Mouse (Mus musculus) embryonic facial prominence, embryonic 10.5 days (tissue): ENCODE measurements around the gene Btg1. TPM values are rescaled to one million over a fixed set of nuclear protein-coding genes. Genes with fewer than 3 reads are reported as not detected.

ENCODE experiments used
- DNase-seq: peaks from one replicate; pipeline ENCODE4 v3.0.0-alpha.2; 2017; ENCODE audit warnings: low spot score
- H3K27ac ChIP-seq: fragments of 300-500 bp; sonication (generic); replicated peaks from 2 replicates; pipeline ENCODE4 v1.5.1; 2016; ENCODE audit warnings: mild to moderate bottlenecking
- H3K27me3 ChIP-seq: fragments of 300-500 bp; sonication (generic); replicated peaks from 2 replicates; pipeline ENCODE4 v1.6.1; 2016; ENCODE audit warnings: low read depth, mild to moderate bottlenecking; ENCODE audit not compliant: poor library complexity, severe bottlenecking
- H3K36me3 ChIP-seq: fragments of 300-500 bp; sonication (generic); replicated peaks from 2 replicates; pipeline ENCODE4 v1.6.1; 2016; ENCODE audit warnings: mild to moderate bottlenecking, moderate library complexity
- H3K4me1 ChIP-seq: fragments of 300-500 bp; sonication (generic); 2 replicates; pipeline ENCODE4 v1.6.1; 2016
- H3K4me3 ChIP-seq: fragments of 300-500 bp; sonication (generic); 2 replicates; pipeline ENCODE4 v1.5.1; 2016; ENCODE audit warnings: mild to moderate bottlenecking, moderate library complexity
- H3K9me3 ChIP-seq: fragments of 300-500 bp; sonication (generic); 2 replicates; pipeline ENCODE4 v1.6.1; 2016; ENCODE audit warnings: mild to moderate bottlenecking
- WGBS: fragments of 180-500 bp; shearing (Covaris S2); methylation state at CpG from one replicate; pipeline ENCODE4 v1.1.7; 2016; 5-methylcytosine and 5-hydroxymethylcytosine counted together
- polyA plus RNA-seq: library from polyadenylated mRNA; unstranded; fragments of >200 nt; fragmentation: Nextera tagmentation; extraction: Ambion mirVana; gene quantifications from 2 replicates; pipeline ENCODE4 v1.2.1, GENCODE M21; 2016

The Btg1 gene
- polyA plus RNA-seq, 1 experiment from 2014 or later, result 29.7 TPM

GRCm38 (mm10) chr10:96646024-96646866 lies 29.4 kb downstream of the Btg1 start:
- no peaks in the 10 kb centered on the region for H3K27me3 ChIP-seq
- no peaks in the 10 kb centered on the region for H3K36me3 ChIP-seq
- WGBS, result 26% methylated on average over 13 of the region's 13 CpGs
- peak overlapping the region; percentile 71 for H3K27ac ChIP-seq
- DNase-seq, result peak; percentile 43
- no peaks in the 10 kb centered on the region for H3K9me3 ChIP-seq
- peaks cover 21% of the 10 kb centered on the region for H3K4me1 ChIP-seq
- H3K4me3 ChIP-seq, result peak overlapping the region; percentile 28; the same call in 1 of the 2 replicates

DNA sequence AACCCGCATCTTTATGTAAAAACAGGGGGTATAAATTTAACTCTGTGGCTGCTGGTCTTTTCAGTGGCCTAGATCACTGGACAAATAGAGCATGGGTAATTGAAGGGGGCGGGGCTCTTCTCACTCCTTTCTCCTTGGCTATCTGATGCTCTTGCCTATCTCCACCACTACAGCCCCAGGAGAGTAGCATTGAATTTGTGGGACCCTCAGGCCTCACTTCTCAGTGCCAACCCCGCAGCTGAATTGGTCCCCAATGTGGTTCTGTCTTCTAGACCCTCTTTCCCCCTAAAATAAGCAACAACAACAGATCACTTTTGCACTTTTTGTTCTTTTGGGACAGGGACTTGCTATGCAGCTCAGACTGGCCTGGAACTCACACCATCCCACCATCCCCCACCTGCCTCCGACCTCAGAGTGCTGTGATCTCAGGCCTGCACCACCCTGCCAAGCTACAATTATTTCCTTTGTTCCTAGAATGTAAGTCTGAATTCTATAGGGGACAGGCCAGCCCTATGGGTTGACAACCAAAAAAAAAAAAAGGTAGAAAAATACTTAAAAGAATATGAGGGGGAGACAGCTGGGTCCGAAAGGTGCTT lies 30.2 kb downstream of the Btg1 start:
- no peaks in the 10 kb centered on the region for H3K27me3 ChIP-seq
- no peaks in the 10 kb centered on the region for H3K36me3 ChIP-seq
- no peaks in the 10 kb centered on the region for H3K9me3 ChIP-seq
- no peak for DNase-seq
- H3K4me3 ChIP-seq, result peak overlapping the region; percentile 28; the same call in 1 of the 2 replicates
- peak overlapping the region; percentile 71 for H3K27ac ChIP-seq
- peaks cover 21% of the 10 kb centered on the region for H3K4me1 ChIP-seq
- 45% methylated on average over 5 of the region's 5 CpGs for WGBS

DNA sequence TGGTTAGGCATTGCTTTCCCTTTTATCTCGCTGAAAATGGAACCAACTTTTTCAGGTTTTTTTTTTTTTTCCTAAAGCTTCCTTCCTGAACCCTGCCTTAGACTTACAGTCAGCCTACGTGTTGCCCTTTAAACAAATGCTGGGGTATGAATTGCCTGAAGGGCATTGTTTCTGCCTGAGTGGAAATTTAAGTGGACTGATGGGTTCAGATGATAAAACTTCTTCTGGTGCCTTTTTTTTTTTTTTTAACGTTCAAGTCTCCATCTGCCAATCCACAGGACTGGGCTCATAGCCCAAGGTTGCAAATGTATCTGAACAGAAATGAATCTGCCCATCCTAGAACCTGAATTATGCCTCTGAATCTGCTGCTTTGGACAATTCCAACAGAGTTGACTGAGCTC lies 31.4 kb downstream of the Btg1 start:
- no peaks in the 10 kb centered on the region for H3K9me3 ChIP-seq
- 59% methylated on average over 3 of the region's 3 CpGs for WGBS
- H3K27ac ChIP-seq, result no peak overlapping the region

DNA sequence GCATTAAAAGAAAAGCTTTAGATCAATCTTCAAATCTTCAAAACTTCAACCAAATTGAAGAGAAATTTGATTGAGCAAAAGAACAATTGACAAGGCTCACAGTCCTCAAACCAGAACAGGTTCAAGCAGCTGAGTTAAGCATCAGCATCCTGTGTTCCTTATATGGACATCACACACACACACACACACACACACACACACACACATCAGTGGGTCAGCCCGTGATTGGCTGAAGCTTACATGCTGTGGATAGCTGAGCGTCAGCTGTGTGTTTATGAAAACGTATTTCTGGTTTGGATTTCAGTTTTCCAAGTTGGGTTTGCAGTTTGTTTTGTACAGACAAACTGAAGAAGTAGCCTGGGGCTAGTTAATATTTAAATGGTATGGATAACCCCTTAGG lies 32.7 kb downstream of the Btg1 start:
- H3K9me3 ChIP-seq, result no peaks in the 10 kb centered on the region
- H3K4me1 ChIP-seq, result peaks cover 21% of the 10 kb centered on the region
- DNase-seq, result no peak
- 87% methylated on average over 3 of the region's 3 CpGs for WGBS
- no peaks in the 10 kb centered on the region for H3K36me3 ChIP-seq
- H3K27ac ChIP-seq, result no peak overlapping the region
- H3K4me3 ChIP-seq, result no peak overlapping the region
- H3K27me3 ChIP-seq, result no peaks in the 10 kb centered on the region

More for the DNA sequence above, 31.4 kb downstream of the Btg1 start:
- no peaks in the 10 kb centered on the region for H3K27me3 ChIP-seq
- no peak for DNase-seq
- H3K4me3 ChIP-seq, result no peak overlapping the region
- H3K36me3 ChIP-seq, result no peaks in the 10 kb centered on the region
- H3K4me1 ChIP-seq, result peaks cover 21% of the 10 kb centered on the region

GRCm38 (mm10) chr10:96652372-96652771 lies 35.6 kb downstream of the Btg1 start:
- 88% methylated on average over 2 of the region's 2 CpGs for WGBS
- H3K27ac ChIP-seq, result no peak overlapping the region
- no peaks in the 10 kb centered on the region for H3K36me3 ChIP-seq
- H3K9me3 ChIP-seq, result no peaks in the 10 kb centered on the region
- no peak for DNase-seq
- H3K4me3 ChIP-seq, result no peak overlapping the region
- H3K4me1 ChIP-seq, result peaks cover 5% of the 10 kb centered on the region; the same call in 1 of the 2 replicates
- H3K27me3 ChIP-seq, result no peaks in the 10 kb centered on the region

- WGBS, result 77% methylated on average over 5 of the region's 5 CpGs
- Histone ChIP-seq H3K4me3 (no peak overlapping the region), H3K27me3 (no peaks in the 10 kb centered on the region), H3K4me1 (no peaks in the 10 kb centered on the region), H3K9me3 (no peaks in the 10 kb centered on the region), H3K27ac (no peak overlapping the region), H3K36me3 (no peaks in the 10 kb centered on the region)
- no peak for DNase-seq
These were observed 36.2 kb downstream of the Btg1 start for GRCm38 (mm10) chr10:96653030-96653429.

DNA sequence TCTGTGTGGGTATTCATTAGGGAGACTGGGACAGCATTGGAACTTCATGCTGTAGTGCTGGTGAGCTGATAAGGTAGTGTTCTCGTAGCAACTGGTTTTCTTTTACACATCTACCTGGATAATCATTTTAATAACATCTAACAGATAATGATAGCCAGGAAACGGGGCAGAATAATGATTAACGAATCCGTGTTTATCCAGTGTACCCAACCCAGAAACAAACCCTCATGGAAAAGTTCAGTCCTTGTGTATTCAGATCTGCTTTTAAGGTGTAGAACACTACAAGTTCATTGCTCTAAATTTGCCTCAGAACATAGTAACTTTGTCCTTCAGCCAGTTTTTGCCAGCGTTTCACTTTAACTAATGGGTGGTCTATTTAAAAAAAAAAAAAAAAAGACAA lies 37.3 kb downstream of the Btg1 start:
- Histone ChIP-seq H3K4me1 (peaks cover 4% of the 10 kb centered on the region; the same call in 1 of the 2 replicates), H3K27ac (no peak overlapping the region), H3K27me3 (no peaks in the 10 kb centered on the region), H3K9me3 (no peaks in the 10 kb centered on the region), H3K4me3 (no peak overlapping the region), H3K36me3 (no peaks in the 10 kb centered on the region)
- no peak for DNase-seq
- WGBS, result 90% methylated on average over 5 of the region's 5 CpGs

GRCm38 (mm10) chr10:96654576-96654975 lies 37.8 kb downstream of the Btg1 start:
- Histone ChIP-seq H3K36me3 (no peaks in the 10 kb centered on the region), H3K4me3 (no peak overlapping the region), H3K27ac (no peak overlapping the region), H3K27me3 (no peaks in the 10 kb centered on the region), H3K4me1 (peaks cover 4% of the 10 kb centered on the region; the same call in 1 of the 2 replicates), H3K9me3 (no peaks in the 10 kb centered on the region)
- 78% methylated on average over 7 of the region's 7 CpGs for WGBS
- DNase-seq, result no peak

DNA sequence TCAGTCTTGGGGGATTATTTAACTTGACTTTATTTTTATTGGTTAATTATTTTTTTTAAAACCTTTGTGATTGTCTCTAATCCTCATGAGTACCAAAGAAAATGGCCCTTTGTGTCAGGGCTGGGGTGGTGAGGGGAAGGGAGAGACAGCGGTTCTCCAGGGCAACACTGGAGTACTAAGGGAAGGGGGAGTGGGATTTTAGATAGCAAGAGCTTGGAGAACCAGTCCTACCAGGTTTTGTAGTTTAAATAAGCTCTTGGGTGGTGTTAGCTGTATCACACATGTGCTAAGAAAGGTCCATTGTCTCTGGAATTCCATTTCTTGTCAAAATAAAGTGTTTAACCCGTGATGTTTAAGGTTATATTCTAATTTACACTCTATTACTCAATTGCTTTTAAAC lies 38.3 kb downstream of the Btg1 start:
- Histone ChIP-seq H3K27me3 (no peaks in the 10 kb centered on the region), H3K27ac (no peak overlapping the region), H3K4me1 (peaks cover 4% of the 10 kb centered on the region; the same call in 1 of the 2 replicates), H3K9me3 (no peaks in the 10 kb centered on the region), H3K36me3 (no peaks in the 10 kb centered on the region), H3K4me3 (no peak overlapping the region)
- 62% methylated on average over 2 of the region's 2 CpGs for WGBS
- no peak for DNase-seq

- no peak for DNase-seq
- Histone ChIP-seq H3K4me3 (no peak overlapping the region), H3K36me3 (no peaks in the 10 kb centered on the region), H3K27ac (no peak overlapping the region), H3K4me1 (peaks cover 4% of the 10 kb centered on the region; the same call in 1 of the 2 replicates), H3K9me3 (no peaks in the 10 kb centered on the region), H3K27me3 (no peaks in the 10 kb centered on the region)
- WGBS, result 85% methylated on average over 3 of the region's 3 CpGs
These were observed 39.4 kb downstream of the Btg1 start for GRCm38 (mm10) chr10:96656176-96656575.

DNA sequence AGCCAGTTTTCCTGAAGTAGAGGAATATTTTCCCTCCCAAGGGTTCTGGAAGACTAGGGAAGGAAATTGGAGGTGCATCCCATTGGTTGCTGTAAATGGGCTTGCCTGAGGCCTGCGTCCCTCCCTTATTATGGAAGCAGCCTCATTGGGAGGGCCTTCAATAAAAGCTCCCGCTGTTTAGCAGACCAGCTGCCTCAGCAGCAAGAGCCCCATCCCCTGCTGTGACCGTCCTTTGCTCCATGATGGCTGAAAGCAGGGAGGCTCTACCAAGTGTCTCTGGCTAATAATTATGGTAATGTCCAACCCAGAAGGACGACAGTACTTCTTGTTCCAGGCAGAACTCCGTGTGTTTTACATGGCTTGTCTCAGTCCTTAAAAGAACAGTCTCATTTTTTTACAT lies 42.1 kb downstream of the Btg1 start:
- DNase-seq, result no peak
- no peak overlapping the region for H3K4me3 ChIP-seq
- H3K36me3 ChIP-seq, result no peaks in the 10 kb centered on the region
- WGBS, result 16% methylated on average over 5 of the region's 5 CpGs
- no peaks in the 10 kb centered on the region for H3K9me3 ChIP-seq
- peaks cover 4% of the 10 kb centered on the region; the same call in 1 of the 2 replicates for H3K4me1 ChIP-seq
- H3K27me3 ChIP-seq, result no peaks in the 10 kb centered on the region
- 0 out of 2 replicates have a peak overlapping the region, but pooled peaks have one; percentile 14 for H3K27ac ChIP-seq

DNA sequence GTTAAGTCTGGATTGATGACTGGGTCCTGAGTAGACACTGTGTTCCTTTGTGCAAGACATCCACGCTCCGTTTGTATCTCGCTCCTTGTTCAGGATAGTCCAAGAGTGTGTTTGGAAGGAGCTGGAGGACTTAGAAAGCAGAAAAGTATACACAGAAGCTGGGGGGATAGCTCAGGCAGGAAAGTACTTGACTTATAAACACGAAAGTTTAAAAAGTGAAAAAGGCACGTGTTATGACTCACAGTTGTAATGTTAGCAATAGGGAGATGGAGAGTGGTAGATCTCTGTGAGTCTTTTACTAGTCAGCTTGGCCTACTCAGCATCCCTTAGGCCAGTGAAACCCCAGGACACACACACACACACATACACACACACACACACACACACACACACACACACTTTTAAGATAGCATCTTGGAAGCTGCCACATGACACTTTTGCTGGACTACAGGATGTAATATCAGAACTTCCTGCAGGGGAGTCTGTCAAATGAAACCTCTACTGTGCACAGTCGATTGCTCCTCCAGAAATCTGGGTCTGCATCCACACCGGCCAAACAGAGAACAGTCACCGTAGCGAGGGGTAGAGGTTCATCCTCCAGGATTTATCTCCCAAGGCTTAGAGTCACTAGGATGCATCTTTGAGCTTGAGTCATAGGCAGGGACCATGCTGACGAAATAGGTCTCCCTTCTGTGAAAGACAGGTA lies 43.6 kb downstream of the Btg1 start:
- peaks cover 4% of the 10 kb centered on the region; the same call in 1 of the 2 replicates for H3K4me1 ChIP-seq
- DNase-seq, result no peak
- H3K27ac ChIP-seq, result no peak overlapping the region
- H3K9me3 ChIP-seq, result no peaks in the 10 kb centered on the region
- H3K4me3 ChIP-seq, result no peak overlapping the region
- H3K36me3 ChIP-seq, result no peaks in the 10 kb centered on the region
- no peaks in the 10 kb centered on the region for H3K27me3 ChIP-seq
- WGBS, result 92% methylated on average over 10 of the region's 10 CpGs
